Mouse (Mus musculus): ENCODE measurements around the gene Stx16. TPM values are rescaled to one million over a fixed set of nuclear protein-coding genes. Genes with fewer than 3 reads are reported as not detected.

Gene Stx16
- polyA plus RNA-seq, 1 experiment from 2014 or later, result 12.7 TPM

DNA sequence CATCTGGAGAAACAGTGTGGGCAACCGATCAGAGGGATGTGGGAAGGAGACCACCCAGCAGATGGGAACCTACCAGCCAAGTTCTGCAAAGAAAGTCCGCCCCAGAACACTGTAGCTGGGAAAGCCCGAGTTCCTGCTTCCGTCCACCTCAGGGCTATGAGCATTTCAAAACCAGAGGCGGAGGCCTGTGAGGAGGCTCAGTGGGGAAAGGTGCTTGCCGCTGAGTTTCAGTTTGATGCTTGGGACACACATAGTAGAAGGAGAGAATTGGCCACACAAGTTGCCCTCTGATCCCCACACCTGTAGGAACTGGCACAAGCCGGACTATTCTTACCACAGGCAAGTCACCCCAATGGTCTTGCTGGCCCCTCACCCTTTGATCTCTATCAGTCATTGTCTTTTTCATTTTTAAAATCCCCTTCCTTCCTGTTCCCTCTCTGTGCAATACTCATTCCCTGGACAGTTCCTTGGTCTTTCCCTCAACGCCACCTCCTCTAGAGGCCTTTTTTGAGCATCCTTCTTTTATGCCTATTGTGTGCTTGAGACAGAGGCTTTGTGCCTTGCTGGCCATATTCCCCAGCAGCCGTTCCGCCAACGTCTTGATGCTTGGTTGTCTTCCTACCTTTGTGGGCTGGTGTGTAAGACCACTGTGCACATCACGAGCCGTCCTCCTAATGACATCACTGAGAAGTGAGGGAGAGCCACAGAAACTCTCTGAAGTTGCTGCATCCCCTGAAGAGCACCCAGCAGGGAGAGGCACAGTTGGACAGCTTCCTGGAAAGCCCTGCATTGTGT, 16.3 kb upstream of the Stx16 start:
- no peak overlapping the region for H3K4me2 ChIP-seq
- H3K4me1 ChIP-seq (replicated peaks), result peaks cover 24% of the 10 kb centered on the region
- no peaks in the 10 kb centered on the region for H3K27me3 ChIP-seq
- no peaks in the 10 kb centered on the region for H3K36me3 ChIP-seq
- no peak overlapping the region for H3K9ac ChIP-seq (replicated peaks)
- no peak for ATAC-seq (ENCODE audit: insufficient number of reproducible peaks, insufficient read depth, low FRiP score, low TSS enrichment, low read depth)
- H3K9me3 ChIP-seq, result no peaks in the 10 kb centered on the region
- no peak overlapping the region for H3K27ac ChIP-seq
- WGBS, result 89% methylated on average over 13 of the region's 13 CpGs
- H3K4me3 ChIP-seq (replicated peaks), result no peak overlapping the region

DNA sequence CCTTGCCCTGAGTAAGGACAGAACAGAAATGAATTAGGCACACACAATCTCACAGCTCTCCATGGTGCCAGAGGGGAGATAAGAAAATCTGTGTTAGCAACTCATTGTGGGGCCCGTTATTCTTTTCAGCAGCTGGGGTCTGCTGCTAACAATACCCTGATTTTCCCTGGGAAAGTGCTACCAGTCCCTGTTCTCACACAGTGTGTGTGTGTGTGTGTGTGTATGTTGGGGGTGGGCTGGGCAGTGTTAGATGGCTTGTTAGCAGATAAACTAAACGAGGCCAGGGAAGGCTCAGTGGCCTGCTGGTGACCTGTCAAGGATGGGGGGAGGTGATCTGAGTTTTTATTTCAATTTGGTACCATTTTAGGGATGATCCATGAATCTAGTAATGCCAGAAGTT, 14.9 kb upstream of the Stx16 start:
- no peak for ATAC-seq (ENCODE audit: insufficient number of reproducible peaks, insufficient read depth, low FRiP score, low TSS enrichment, low read depth)
- peaks cover 24% of the 10 kb centered on the region for H3K4me1 ChIP-seq (replicated peaks)
- 46% methylated on average over 2 of the region's 2 CpGs for WGBS

DNA sequence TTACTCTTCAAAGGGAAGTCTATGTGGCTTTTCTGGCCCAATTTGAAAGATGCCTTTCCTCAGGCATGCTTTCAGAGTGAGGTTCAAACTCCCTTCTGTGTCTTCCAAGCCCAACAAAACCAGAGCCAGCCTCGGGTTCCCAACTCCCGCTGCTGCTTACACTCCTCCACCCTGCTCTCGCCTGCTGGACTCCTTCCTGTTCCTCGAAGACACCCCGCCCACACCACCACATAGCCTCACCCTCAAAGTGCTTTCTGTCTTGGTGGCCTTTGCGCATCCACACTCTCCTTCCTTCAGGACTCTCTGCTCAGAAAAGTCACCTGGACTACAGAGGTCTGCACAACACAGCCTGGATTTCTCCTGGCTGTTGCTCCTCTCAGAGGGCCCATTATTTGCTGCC, 13.0 kb upstream of the Stx16 start:
- Histone ChIP-seq H3K4me2 (no peak overlapping the region), H3K27ac (peak overlapping the region; percentile 78)

More for the DNA sequence above, 14.9 kb upstream of the Stx16 start:
- H3K9ac ChIP-seq (replicated peaks), result no peak overlapping the region
- H3K4me3 ChIP-seq (replicated peaks), result no peak overlapping the region
- no peak overlapping the region for H3K27ac ChIP-seq
- H3K36me3 ChIP-seq, result no peaks in the 10 kb centered on the region
- H3K9me3 ChIP-seq, result no peaks in the 10 kb centered on the region
- no peaks in the 10 kb centered on the region for H3K27me3 ChIP-seq
- no peak overlapping the region for H3K4me2 ChIP-seq

DNA sequence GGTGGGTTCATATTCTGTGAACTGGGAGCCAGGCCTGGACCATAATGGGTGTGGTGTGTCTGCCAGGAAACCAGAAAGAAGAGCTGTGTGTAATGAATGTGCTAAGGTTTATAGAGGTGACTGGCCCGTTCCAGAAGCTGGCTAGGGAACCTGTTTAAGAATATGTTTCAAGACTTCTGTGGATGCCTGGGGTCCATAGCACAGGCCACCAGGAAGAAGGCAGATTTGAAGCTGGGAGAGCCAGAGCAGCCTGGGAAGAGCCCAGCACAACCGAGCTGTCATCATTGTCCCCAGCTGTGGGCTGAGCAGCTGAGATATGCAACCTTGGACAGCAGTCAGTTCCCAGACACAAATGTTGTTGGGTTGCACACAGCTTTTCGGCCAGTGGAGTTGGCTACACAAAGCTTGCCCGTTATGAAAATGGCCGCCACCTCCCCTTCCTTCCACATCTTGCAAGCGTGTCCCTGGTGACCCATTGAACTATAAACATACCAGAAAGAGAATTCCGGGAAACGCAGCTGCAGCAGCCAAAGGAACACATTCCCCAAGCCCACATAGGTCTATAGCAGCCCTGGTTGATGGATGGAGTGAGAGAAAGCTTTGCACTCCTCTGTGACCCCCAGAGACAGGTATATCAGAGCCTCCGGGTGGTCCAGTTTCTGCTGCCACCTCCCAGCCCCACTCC, 12.4 kb upstream of the Stx16 start:
- H3K4me2 ChIP-seq, result no peak overlapping the region
- H3K4me3 ChIP-seq (replicated peaks), result no peak overlapping the region
- H3K27ac ChIP-seq, result peak overlapping the region; percentile 78
- no peaks in the 10 kb centered on the region for H3K9me3 ChIP-seq
- 59% methylated on average over 9 of the region's 9 CpGs for WGBS
- H3K36me3 ChIP-seq, result no peaks in the 10 kb centered on the region
- peaks cover 16% of the 10 kb centered on the region for H3K4me1 ChIP-seq (replicated peaks)
- no peaks in the 10 kb centered on the region for H3K27me3 ChIP-seq
- H3K9ac ChIP-seq (replicated peaks), result no peak overlapping the region
- peak; percentile 76; the same call in 1 of the 2 replicates for ATAC-seq (ENCODE audit: insufficient number of reproducible peaks, insufficient read depth, low FRiP score, low TSS enrichment, low read depth)

More for the DNA sequence above, 13.0 kb upstream of the Stx16 start:
- H3K9ac ChIP-seq (replicated peaks), result no peak overlapping the region
- H3K36me3 ChIP-seq, result no peaks in the 10 kb centered on the region
- H3K9me3 ChIP-seq, result no peaks in the 10 kb centered on the region
- H3K4me1 ChIP-seq (replicated peaks), result peaks cover 17% of the 10 kb centered on the region
- no peaks in the 10 kb centered on the region for H3K27me3 ChIP-seq
- no peak for ATAC-seq (ENCODE audit: insufficient number of reproducible peaks, insufficient read depth, low FRiP score, low TSS enrichment, low read depth)
- WGBS, result 67% methylated on average over 6 of the region's 6 CpGs
- no peak overlapping the region for H3K4me3 ChIP-seq (replicated peaks)

DNA sequence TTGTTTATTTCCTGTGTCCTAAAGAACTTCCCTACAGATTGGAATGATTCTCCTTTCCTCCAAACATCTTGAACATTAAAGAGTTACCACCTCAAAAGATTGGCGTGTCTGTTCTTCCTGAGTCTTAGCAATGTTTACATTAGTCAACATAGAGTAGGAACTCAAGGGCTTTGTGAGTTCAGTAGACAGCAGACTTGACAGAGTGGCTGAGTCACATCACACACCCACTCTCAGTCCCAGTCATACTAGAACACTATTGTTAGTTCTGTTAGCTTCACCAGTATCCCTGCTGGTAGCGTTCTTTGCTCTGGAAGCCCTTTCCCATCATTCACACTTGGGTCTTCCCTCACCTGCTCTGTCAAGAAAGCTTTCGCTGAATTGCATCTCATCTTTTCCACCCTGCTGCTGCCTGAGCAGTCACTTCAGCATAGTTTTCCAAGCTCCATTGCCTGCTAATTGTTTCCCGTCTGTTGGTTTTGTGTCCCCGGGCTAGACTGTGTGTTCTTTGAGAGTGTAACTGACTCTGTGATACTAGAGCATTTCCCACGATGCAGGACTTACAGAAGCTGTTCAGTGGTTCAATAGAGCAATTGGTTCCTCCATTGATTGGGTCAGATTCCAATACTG, 8.2 kb upstream of the Stx16 start:
- no peaks in the 10 kb centered on the region for H3K27me3 ChIP-seq
- no peak overlapping the region for H3K4me3 ChIP-seq (replicated peaks)
- no peak for ATAC-seq (ENCODE audit: insufficient number of reproducible peaks, insufficient read depth, low FRiP score, low TSS enrichment, low read depth)
- H3K9me3 ChIP-seq, result no peaks in the 10 kb centered on the region
- no peaks in the 10 kb centered on the region for H3K36me3 ChIP-seq
- no peak overlapping the region for H3K9ac ChIP-seq (replicated peaks)
- H3K4me1 ChIP-seq (replicated peaks), result peaks cover 25% of the 10 kb centered on the region
- no peak overlapping the region for H3K27ac ChIP-seq
- 85% methylated on average over 6 of the region's 6 CpGs for whole genome bisulfite sequencing
- no peak overlapping the region for H3K4me2 ChIP-seq

DNA sequence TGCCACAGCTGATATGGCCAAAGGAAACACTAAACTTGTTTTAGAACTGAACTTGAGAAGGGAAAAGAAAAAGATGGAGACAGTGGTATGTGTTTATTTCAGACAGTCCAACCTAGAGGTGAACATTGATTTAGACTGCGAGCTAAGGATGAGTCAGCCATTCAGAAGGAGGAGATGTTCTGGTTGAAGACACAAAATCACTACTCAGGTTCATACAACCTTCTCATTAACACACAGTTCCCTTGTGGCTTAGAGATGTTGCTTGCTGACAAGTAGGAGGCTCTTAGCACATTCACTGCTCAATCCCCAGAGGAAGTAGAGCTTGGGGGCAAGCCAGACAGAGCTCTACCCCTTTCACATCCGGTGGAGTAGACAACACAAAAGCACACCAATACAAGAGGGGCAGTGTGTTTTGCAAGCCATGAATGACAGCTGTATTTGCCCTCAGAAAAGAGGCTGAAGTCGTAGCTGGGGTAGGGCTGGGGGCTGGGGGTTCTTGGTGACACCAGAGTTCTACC, 6.5 kb upstream of the Stx16 start:
- WGBS, result 78% methylated on average over 3 of the region's 3 CpGs
- no peak overlapping the region for H3K9ac ChIP-seq (replicated peaks)
- no peak overlapping the region for H3K4me3 ChIP-seq (replicated peaks)
- peaks cover 18% of the 10 kb centered on the region; the same call in 1 of the 2 replicates for H3K4me1 ChIP-seq (replicated peaks)
- no peak overlapping the region for H3K4me2 ChIP-seq
- no peaks in the 10 kb centered on the region for H3K27me3 ChIP-seq
- H3K9me3 ChIP-seq, result no peaks in the 10 kb centered on the region
- H3K27ac ChIP-seq, result no peak overlapping the region
- H3K36me3 ChIP-seq, result no peaks in the 10 kb centered on the region
- no peak for ATAC-seq (ENCODE audit: insufficient number of reproducible peaks, insufficient read depth, low FRiP score, low TSS enrichment, low read depth)

DNA sequence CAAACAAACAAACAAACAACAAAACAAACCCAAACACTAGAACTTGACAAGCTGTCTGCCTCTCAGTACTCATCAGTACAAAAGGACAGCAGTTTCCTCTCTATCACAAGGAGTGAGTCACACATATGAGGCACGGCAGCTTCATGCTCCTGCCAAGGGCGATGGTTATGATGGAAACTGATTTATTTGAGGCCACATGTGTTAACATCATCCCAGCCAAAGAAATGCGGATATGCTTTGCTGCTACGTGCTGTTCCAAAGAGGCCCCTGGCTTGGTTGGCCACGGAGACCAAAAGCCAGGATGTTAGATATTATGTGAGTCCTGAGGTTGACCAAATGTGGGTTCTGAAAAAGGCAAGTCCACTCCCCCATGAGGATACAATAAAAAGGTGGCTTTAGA, 4.7 kb upstream of the Stx16 start:
- Histone ChIP-seq H3K4me2 (no peak overlapping the region), H3K27me3 (no peaks in the 10 kb centered on the region), H3K27ac (no peak overlapping the region), H3K9me3 (no peaks in the 10 kb centered on the region), H3K9ac (replicated peaks) (no peak overlapping the region), H3K36me3 (no peaks in the 10 kb centered on the region), H3K4me3 (replicated peaks) (no peak overlapping the region), H3K4me1 (replicated peaks) (peaks cover 28% of the 10 kb centered on the region)
- ATAC-seq (ENCODE audit: insufficient number of reproducible peaks, insufficient read depth, low FRiP score, low TSS enrichment, low read depth), result no peak
- 83% methylated on average over 5 of the region's 5 CpGs for WGBS

DNA sequence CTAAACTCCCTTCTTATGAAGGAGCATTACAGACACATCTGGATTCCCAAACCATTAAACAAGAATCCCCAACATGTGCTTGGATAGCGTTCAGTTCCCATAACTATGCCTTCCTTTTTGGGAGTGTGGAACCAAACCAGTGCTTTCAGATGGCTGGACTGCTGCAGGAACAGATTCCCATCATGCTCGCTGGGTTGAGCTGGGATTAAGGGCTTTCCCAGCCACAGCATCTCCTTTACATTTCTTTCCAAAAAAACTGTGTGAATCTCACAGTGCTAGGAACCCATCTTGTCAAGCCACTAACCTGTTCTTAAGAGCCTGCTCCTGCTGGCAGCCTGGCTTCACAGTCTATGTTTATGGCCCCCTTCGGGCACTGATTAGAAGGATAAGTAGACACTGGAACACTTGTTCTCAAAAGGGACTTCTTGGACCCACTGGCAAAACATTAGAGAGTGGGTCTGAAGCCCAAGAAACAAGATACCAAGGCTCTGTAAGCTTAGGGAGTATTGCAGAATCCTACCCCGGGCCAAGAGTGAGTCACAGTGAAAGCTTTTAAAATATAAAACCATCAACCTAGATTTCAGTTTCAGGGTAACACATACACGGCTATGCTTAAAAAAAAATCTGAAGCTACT, 2.8 kb upstream of the Stx16 start:
- peak overlapping the region; percentile 98 for H3K27ac ChIP-seq
- H3K27me3 ChIP-seq, result no peaks in the 10 kb centered on the region
- H3K4me3 ChIP-seq (replicated peaks), result no peak overlapping the region
- no peak for ATAC-seq (ENCODE audit: insufficient number of reproducible peaks, insufficient read depth, low FRiP score, low TSS enrichment, low read depth)
- no peak overlapping the region for H3K4me2 ChIP-seq
- no peaks in the 10 kb centered on the region for H3K36me3 ChIP-seq
- H3K4me1 ChIP-seq (replicated peaks), result peaks cover 38% of the 10 kb centered on the region
- no peaks in the 10 kb centered on the region for H3K9me3 ChIP-seq
- H3K9ac ChIP-seq (replicated peaks), result no peak overlapping the region
- 56% methylated on average over 5 of the region's 5 CpGs for WGBS

DNA sequence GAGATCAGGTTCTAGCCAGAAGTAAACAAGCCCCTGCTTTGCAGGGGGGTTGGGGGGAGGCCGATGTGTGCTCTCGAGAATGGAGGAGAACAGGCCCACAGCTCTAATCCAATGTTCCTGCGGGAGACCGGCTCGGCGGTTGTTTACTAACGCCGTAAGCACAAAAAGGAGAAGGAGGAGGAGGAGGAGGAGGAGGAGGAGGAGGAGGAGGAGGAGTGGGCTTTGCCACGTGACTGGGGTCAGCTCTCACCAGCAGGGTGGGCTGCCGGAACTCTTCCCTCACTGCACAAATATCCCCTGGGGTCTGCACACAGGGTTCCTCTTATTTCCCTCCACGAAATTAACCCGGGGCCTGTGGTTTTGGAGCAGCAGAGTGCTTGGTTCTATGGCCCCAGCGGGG, 1.5 kb upstream of the Stx16 start:
- peak overlapping the region; percentile 98 for H3K27ac ChIP-seq
- no peaks in the 10 kb centered on the region for H3K27me3 ChIP-seq
- ATAC-seq (ENCODE audit: insufficient number of reproducible peaks, insufficient read depth, low FRiP score, low TSS enrichment, low read depth), result no peak
- H3K4me3 ChIP-seq (replicated peaks), result peak overlapping the region; percentile 77
- H3K36me3 ChIP-seq, result no peaks in the 10 kb centered on the region
- WGBS, result 0% methylated on average over 6 of the region's 13 CpGs
- peak overlapping the region; percentile 53 for H3K9ac ChIP-seq (replicated peaks)
- H3K4me2 ChIP-seq, result peak overlapping the region; percentile 88
- no peaks in the 10 kb centered on the region for H3K9me3 ChIP-seq
- H3K4me1 ChIP-seq (replicated peaks), result peaks cover 40% of the 10 kb centered on the region

DNA sequence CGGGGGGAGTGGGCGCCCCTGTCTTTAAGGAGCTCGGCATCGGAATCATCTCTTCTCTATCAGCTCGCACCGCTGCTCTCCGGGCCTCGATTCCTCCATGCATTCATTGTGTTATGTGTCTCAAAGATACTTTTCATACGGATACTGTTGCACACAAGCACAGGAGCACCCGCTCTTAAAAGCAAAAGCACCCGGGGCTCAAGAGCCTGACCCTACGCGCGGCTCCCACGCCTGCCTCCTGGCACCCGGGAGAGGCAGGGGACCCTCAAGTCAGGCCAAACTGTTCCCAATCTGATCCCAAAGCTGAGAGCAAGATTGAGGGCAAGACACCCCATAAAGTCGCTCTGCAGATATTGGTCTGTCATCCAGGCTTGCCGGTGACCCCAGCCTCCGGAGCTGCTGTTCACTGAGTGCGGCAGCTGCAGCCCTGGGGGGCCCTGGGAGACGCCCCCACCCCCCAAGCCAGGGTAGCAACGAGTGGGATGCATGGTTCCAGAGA, 987 bp upstream of the Stx16 start:
- Histone ChIP-seq H3K4me1 (replicated peaks) (peaks cover 40% of the 10 kb centered on the region), H3K27ac (peak overlapping the region; percentile 98), H3K9ac (replicated peaks) (peak overlapping the region; percentile 53), H3K9me3 (no peaks in the 10 kb centered on the region), H3K36me3 (no peaks in the 10 kb centered on the region), H3K4me2 (peak overlapping the region; percentile 88), H3K4me3 (replicated peaks) (peak overlapping the region; percentile 77), H3K27me3 (no peaks in the 10 kb centered on the region)
- 2% methylated on average over 22 of the region's 22 CpGs for WGBS
- ATAC-seq (ENCODE audit: insufficient number of reproducible peaks, insufficient read depth, low FRiP score, low TSS enrichment, low read depth), result no peak
